Mouse (Mus musculus): ENCODE data around the gene Tmem242.

The Tmem242 gene

GRCm38 (mm10) chr17:5371521-5371920 lies 68.5 kb downstream of the Tmem242 start:
- DNase-seq = no peak

GRCm38 (mm10) chr17:5371032-5371431 lies 69.0 kb downstream of the Tmem242 start:
- no peak for DNase-seq

- DNase-seq = no peak
Measured at GRCm38 (mm10) chr17:5365992-5366398, 74.1 kb downstream of the Tmem242 start.

All from thymus, adult 18-20 months (tissue).